Mouse (Mus musculus) v-Abl transformed pro-B cells (cell line): ENCODE measurements at regions not wholly inside any gene's neighbourhood (a gene's known extent, or its start where the extent isn't known, plus 50 kb on each side); places are given as distances from the start of the nearest gene placed in this dataset.
"Not testable (repeated sequence)": the region's sequence is repeated elsewhere in the genome, so short reads cannot be mapped to it uniquely, and the experiment has no call there.

ENCODE experiments used
- in situ Hi-C, 2 experiments: fragments of 400-800 bp; cut with MboI; formaldehyde crosslinking; loops; one replicate each; pipeline ENCODE4 v1.15.1; 2025; ENCODE audit not compliant: unreplicated experiment in 2 of 2

DNA sequence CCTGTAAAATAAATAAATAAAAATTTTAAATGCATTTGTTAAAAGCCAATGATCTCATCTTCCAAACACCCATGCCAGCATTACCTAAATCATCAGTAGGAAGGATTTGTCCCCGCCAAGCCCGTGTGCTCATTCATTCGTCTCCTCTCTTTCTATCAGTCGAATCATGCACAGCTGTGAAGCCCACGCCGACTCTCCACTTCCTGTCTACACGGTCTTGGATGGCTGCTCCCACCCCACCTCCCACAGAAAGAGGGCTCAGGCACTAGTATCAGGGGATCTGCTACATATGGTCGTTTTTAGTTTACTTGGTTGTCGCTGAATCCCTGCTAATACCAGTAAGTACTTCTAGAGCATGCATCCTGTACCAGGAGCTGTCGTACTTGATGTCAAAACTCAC is 163.2 kb upstream of the Npvf start:
- in situ Hi-C loops = loop anchor here (5.0 to 25.0 kb wide), 4 partner anchors 187 to 1820 kb away; partner anchors contain the start of genes Cbx3 (in 1 of the 2) and Hibadh (in 1 of the 2)

DNA sequence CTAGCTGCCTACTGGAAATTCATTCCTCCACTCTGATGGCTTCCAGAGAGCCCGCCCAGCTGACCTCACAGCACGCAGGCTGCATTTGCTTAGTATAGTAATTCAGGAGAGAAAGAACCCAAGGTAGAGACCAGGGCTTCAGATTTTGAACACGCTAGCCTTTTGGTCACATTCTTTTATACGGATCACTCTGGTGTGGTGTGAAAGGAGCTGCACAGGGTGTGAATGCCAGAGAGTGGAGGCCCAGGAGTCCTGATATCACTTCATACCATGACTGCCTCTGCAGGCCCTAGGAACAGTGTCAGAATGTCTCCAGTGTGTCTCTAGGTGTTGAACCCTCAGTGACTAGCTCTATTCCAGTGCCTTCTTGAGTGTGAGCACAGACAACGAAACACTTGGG is 164.2 kb upstream of the Npvf start:
- in situ Hi-C loops = loop anchor here (5.0 to 25.0 kb wide), 4 partner anchors 186 to 1819 kb away; partner anchors contain the start of genes Cbx3 (in 1 of the 2) and Hibadh (in 1 of the 2)

DNA sequence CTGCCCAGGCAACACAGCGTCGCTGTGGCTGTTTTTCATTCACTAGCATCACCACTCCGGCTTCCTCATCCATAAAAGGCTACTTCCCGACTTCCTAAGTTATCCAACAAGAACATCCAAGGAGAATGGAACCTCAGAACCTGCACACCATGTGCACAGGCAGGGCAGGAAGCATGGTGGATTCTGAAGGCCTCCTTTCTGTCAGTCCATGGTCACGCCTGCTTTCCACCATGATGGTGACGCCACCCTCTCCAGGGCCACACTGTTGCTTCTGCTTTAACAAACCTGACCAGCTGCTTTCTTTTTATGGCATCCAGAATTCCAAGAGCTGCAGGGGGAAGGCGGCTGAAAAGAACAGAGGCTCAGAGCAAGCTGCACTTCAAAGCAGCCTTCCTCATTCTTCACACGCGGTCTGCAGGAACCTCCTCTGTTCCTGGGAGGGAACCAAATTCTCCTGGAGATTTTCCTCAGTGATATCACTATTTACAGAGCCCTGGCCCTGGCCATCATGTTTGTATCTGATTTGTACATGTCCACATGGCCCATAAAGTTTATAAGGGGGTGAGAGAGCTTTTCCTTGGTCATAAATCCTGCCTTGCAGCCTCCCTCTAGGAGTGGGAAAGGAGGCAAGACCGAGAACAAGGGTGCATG is 164.8 kb upstream of the Npvf start:
- in situ Hi-C loops = loop anchor here (5.0 to 25.0 kb wide), 4 partner anchors 186 to 1818 kb away; partner anchors contain the start of genes Cbx3 (in 1 of the 2) and Hibadh (in 1 of the 2)

DNA sequence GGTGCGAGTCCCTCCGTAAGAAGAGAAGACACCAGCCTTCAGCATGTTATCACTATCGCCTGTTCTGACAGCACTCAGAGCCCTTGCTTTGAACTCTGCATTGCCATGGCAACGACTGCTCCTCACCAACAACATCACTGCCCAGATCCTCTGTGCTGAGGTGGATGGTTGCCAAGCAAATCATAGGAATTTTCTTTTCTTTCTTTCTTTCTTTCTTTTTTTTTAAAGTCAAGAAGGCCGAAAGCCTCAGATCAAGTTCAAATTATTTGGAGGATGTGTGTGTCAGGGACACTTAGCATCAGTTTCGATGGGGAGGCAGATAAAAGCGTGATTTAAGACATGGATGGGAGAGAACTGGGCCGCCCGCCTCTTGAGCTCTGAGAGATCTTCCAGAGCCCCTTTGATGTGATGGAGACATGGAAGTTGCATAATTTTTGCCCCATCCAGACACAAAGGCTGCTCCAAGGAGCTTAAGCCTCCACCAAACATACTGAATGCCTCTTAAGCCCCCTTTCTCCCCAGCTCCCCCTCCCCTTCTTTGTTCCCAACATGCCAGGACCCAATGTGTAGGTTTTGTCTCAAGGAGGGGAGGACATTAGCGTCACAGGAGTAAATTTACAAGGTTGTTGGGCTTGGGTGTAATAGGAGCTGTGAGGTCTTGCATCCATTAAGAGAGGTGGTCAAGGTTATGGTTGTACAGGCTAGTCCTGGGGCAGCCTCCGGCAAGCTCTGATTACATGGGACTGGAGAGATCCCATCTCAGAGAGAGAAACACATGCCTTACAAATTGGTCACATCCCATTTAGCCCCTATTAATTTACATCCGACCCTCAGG is 167.4 kb upstream of the Npvf start:
- in situ Hi-C loops = loop anchor here in 1 of 2 experiments (10.0 to 25.0 kb wide), 2 partner anchors 257 to 1816 kb away; partner anchors contain the start of genes Cycs and Hibadh

DNA sequence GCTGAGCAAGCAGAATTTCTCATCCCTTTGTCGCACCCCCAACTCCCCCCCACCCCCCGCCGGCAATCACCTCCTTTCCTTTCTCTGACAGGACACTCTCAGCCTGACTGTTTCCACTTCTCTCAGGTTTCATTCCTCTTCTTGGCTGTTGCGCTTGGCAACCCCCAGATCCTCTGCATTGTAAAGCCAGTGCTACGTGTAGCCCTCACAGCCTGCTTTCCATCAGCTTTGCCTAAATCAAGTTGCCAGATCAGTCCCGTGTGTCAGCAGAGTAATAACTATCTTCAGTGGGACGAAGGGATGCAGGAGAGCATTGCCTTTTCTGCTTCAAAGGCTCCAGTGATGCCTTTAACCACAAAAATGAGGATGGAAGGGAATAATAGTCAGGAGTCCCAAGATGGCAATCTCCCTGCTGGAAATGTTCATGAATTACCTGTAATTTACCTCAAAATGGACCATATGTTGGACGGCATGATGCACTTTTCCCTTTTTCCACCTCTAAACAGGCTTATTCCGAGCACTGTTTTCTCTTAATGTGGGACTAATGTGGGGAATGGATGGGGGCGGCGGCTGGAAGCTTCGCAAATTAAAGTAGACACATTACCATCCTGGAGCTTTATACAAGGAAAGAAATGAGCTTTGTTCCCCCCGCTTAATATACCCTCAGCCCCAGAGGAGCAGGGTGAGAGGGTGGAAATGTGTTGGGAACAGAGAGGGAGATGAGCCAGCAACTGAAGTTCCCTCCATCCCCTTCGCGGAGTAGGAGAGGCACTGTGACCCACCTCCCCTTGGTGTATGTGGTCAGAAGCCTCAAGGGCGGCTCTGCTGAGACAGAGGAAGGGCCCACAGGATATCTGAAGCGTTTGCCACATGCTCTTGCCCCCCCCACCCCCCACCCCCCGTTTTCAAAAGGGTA is 168.3 kb upstream of the Npvf start:
- in situ Hi-C loops = loop anchor here in 1 of 2 experiments (10.0 to 25.0 kb wide), 2 partner anchors 258 to 1815 kb away; partner anchors contain the start of genes Cycs and Hibadh

DNA sequence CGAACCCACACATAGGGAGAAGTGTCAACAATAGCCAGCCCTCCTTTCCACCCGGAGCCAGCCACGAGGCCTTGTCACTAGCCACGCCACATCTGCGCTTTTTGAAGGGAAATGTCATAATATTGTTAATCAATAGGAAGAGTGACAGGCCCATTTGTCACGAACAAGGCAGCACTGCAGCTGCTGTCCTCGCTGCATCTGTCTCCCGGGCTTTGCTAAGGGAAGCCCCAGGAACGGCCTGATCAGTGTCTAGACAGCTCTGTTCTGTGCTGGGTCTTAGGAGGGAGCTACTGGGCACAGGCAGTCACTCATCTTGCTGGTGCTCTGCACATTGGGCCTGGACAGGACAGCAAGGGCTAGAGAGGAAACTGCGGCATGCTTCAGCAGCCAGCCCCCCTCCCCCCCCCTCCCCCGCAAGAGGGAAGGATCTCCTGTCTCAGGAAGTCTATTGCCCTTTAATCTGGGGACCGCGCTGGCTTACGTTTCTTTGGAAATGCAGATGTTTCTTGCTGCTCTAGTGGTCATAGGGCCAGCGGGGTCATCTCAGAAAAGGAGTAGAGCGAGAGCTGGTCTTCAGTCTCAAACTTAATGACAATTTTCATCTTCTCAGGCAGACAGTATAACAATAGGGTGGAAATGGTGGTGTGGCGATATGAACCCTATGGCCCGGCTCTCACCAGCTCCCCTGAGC is 169.1 kb upstream of the Npvf start:
- in situ Hi-C loops = loop anchor here in 1 of 2 experiments (10.0 to 25.0 kb wide), 2 partner anchors 259 to 1814 kb away; partner anchors contain the start of genes Cycs and Hibadh

DNA sequence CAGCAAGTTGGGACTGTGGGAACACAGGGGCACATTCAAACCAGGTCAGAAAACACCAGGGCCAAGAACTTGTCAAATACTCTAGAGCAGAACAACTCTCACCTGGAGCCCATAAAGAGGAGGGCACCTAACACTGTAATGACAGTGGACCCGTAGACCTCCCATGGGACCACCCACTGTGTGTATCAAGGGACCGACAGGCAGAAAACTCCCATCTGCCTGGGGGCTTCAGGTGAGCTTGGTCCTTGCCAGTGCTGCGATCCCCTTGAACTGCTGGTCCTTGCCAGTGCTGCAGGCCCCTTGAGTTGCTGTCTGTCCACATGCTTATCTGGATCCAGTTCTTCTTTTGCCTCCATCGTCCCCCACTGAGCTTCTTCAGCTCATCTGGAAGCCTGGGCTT is 170.2 kb upstream of the Npvf start:
- in situ Hi-C loops = loop anchor here in 1 of 2 experiments (10.0 to 25.0 kb wide), 2 partner anchors 260 to 1813 kb away; partner anchors contain the start of genes Cycs and Hibadh

DNA sequence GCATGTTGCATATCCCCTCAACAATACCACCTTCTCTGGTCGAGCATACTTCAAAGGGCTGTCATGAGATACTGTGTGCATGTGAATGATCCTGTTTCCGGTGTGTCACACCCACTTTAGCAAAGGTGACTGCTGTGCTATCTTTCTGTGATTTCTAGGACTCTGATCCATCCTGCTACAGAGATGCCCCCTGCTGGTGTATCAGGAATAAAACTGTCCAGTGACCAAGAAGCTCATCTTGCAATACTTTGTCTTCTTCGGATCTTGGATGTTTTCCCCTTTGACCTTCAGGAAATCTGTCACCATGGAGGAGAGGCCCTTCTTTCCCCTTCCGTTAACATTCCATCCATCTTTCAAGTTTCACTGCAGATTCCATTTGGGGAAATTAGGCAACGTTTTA is 177.5 kb upstream of the Npvf start:
- in situ Hi-C loops = loop anchor here (10.0 kb wide), 2 partner anchors 103 to 157 kb away; no protein-coding TSS in a partner anchor

DNA sequence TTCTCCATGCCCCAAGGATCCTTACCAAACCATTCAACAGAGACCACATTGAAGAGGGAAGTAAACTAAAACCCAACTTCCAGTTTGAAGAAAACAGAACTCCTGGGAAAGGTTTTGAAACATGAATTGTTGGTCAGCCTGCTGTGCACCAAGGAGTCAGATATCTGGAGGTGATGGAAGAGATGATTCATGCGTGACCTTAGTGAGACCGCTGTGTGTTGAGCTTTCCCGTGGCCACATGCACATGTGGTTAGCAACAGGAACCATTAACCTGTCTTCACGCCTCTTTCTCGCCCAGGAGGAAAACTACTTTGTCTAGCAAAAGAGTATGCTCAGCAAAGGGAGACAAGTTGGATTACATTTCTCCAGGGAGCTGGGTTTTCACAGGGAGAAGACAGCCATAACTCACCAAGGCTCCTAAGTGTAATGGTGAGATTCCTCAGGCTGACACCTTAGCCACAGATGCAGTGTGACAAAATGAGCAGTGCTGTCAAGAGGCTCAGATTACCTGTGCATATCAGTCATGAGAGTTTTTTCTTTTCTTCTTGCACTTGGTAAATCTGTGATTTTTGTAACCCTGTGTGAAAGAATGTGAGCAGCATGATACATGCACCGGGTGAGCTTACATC is 181.9 kb upstream of the Npvf start:
- in situ Hi-C loops = loop anchor here (10.0 kb wide), 2 partner anchors 99 to 161 kb away; no protein-coding TSS in a partner anchor

DNA sequence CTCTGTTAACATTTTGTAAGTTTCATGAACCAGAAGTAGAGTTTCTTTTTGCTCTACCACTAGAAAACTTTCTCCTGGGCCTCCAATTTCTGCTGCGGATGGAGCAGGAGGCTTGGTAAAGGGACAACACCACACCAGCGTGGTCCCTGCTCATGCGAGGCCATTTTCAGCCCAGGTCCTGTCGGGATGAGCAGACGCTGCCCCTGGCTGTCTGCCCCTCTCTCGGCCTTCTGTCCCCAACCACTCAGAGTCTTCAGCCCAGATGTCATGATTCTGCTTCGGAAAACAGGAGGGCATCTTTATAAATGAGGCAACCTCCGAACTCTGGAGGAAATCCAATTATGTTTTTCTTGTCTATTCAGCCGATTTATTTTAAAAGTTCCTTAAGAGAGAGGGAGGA is 186.6 kb upstream of the Npvf start:
- in situ Hi-C loops = no loop called here

DNA sequence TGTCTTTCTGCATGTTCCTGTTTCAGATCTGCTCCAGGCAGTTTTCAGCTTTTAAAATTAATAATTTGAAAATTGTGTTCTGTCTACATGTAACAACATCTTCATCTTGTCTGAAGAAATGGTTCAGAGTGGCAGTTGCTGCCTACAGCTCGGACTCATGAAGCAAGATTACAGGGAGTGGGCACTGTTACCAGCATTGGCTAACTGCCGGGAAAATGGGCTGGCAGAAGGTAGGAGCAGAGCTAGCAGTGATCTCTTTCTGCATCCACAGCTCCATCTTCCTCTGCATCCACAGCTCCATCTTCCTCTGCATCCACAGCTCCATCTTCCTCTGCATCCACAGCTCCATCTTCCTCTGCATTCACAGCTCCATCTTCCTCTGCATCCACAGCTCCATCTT is 191.0 kb upstream of the Npvf start:
- in situ Hi-C loops = not testable (repeated sequence)

DNA sequence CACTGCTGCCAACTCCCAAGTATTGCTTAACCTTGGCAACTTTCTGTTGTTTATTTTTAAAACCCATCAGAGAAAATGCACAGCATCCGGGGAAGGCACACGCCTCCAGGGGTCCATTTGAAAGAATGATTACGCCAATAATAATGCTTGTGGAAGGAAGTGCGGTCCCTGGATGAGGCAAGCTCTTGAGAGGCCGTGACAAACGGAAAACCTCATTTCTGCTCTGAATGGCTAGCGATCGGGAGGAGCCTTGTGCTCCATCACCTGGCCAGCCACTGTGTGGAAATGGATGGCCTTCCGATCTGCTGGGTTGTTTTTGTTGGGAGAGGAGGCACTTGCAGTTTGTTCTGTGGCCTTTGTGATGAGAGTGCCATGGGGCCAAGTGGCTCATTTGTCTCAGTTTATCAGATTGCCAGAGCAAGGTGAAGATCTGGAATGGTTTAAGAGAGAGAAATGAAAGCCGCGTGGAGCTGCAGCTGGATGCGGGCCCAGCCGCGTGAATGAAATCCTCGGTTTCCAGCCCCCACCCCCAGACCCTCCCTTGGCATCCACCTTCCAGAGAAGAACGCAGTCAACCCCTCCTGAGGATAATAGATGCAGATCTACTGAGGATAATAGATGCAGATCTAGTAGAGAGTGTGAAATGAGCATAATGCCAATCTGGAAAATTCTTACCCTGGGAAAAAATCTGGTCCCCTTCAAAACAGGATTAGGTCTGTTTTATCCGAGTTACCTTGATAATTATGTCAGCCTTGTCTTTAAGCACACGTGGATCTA is 192.7 kb upstream of the Npvf start:
- in situ Hi-C loops = no loop called here

DNA sequence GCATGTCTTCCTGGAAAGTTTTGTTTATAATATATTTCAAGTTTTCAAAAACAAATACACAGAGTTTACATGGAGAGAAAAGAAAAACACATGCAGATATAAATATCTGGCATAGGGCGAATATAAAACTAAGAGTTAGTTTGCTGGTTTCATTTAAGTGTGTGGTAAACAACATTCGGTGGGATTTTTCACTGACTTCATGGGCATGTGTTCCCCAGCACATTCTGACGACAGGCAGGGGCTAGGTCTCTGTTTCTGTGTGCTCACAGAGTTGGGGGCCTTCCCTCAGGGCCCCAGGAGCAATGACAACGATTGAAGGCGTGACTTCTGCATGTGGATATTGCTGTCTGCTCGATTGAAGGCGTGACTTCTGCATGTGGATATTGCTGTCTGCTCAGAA is 193.3 kb upstream of the Npvf start:
- in situ Hi-C loops = no loop called here

DNA sequence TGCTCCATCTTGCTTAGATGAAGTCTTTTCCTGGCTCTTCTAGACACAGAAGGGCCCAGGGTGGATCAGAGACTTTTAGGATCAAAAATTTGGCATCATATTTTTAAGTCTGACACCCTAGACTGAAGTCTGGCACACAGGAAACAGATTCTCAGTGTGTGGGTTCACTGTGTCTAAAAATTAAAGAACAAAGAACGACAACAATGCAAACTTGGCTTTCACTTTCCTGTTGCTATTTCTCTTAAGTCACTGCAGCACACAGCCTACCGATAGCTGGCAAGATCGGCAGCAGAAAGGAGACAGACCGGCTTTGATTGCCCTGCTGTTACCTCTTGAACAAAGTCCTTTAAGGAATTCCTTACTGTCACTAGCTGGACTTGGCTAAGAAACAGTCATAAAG is 204.9 kb upstream of the Npvf start:
- in situ Hi-C loops = no loop called here

DNA sequence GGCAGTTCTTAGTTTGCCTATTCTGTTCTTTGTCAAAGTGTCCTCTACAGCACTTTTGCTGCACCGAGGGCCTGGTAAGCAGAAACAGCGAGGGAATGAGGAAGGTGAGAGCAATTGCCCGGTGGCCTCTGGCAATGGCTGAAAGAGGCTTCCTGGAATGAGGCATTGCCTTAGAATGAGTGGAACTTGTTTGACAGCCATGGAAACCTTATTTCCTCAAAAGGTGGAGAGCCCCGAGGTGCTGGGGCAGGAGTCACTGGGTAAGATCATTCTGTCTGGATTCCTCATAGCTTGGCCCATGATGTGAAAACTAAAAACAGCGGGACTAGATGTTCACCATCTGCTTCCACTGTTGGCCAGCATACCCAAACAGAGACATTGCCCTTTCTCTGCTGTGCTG is 223.8 kb upstream of the Npvf start:
- in situ Hi-C loops = no loop called here

DNA sequence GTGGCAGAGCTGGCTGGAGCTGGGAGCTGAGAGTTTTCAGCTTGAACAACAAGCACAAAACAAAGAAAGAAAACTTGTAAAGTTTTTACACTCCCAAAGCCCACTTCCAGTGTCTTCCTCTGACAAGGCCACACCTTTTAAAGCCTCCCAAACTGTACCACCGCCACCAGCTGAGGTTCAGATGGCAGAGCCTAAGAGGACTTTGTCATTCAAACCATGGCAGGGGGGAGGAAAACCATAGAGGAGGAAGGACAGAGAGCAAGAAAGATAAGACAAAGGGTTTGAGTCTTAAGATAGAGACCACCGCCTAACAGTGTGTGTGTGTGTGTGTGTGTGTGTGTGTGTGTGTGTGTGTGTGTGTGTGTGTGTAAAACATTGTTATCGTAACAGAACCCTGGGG is 228.1 kb upstream of the Npvf start:
- in situ Hi-C loops = no loop called here

DNA sequence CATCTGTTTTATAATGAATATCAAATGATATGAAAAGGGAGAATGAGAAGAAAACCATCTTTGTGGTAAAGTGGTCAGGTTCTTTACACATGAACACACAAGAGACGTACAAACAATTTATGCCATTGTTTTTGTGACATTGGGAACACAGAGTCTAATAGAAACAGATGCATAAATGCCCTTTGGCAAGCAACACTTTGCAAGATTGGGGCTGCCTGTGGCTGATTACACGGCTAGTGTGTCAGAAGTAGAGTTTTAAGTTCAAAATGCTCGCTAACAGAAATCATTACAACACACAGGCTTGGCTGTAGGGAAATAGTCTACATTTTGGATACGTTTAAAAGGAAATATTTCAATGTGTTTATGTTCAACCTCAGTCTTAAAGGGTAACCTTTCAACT is 228.5 kb upstream of the Npvf start:
- in situ Hi-C loops = no loop called here

DNA sequence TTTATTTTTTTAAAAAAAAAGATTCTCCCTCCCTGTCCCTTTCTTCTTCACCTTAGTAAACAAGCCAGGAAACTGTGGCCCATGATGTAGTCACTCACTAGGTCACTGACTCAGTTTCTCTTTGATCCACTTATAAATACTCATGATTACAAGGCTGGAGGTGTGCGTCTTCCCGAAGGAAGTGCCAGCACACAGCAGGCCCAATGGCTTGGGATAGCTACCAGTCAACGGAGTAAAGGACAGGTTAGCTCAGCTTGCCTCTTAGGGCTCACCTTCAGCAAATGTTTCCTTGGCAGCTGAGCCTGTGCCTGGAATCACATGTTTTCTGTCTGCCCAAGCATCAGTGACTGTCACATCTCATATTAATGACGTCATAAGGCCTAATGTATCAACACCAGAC is 230.8 kb upstream of the Npvf start:
- in situ Hi-C loops = no loop called here
